Mouse (Mus musculus) mouse trophoblast stem cell (cell line): ENCODE results near the gene Arpc5l.

Experiments
- in situ Hi-C, 2 experiments: fragments of 300-500 bp; cut with MseI, MboI; formaldehyde crosslinking; loops; 2 replicates in 1 of 2; 3 replicates in 1 of 2; pipeline ENCODE4 v1.15.1; 2025

Arpc5l gene

GRCm38 (mm10) chr2:39004880-39005435, at the start of gene Arpc5l:
Gene Arpc5l (plus strand): TSS chr2:39005348.
- in situ Hi-C loops = no loop called here

- in situ Hi-C loops = no loop called here
These were observed 49.1 kb upstream of the Arpc5l start for GRCm38 (mm10) chr2:38956062-38956461.

DNA sequence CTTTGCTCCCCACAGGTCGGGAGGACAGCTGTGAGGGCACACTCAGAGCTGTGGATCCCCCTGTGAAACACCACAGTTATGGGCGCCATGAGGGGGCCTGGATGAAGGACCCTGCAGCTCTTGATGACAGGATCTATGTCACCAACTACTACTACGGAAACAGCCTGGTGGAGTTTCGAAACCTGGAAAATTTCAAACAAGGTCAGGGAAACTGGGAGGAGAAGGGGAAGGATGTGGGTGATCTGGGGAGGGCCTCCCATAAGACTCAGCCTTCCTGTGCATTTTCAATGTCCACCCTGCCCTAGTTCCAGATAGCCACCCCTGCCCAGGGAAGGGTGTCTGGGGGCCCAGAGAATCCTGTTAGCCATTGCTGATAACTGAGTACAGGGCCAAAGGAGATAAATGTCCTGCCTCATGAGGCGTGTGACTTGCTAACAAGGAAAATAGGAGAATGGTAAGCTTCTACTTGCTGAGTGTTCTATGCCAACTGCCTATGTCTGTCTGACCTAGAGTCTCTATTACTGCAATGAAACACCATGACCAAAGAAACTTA, 47.4 kb upstream of the Arpc5l start:
- in situ Hi-C loops = no loop called here

- in situ Hi-C loops = no loop called here
These were observed 41.0 kb upstream of the Arpc5l start for GRCm38 (mm10) chr2:38964198-38964597.

DNA sequence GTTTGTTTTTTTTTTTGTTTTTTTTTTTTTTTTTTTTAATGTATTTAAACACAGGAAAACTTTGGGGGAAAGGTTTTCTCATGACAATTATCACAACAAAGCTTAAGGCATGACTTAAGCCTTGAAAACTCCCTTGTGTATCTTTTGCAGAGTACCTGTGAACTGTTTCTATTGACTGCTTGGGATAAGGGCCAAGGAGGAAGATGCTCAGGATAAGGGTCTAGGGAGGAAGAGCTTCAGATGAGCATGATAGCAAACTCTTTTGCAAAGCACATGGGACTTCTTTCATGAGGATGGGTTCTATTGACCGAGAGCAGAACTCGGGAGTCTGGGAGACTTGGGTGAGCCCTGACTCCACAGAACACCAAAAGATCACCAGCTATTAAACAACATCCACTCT, 35.5 kb upstream of the Arpc5l start:
- in situ Hi-C loops = no loop called here

- in situ Hi-C loops = no loop called here
These were observed 35.1 kb upstream of the Arpc5l start for GRCm38 (mm10) chr2:38970057-38970456.

DNA sequence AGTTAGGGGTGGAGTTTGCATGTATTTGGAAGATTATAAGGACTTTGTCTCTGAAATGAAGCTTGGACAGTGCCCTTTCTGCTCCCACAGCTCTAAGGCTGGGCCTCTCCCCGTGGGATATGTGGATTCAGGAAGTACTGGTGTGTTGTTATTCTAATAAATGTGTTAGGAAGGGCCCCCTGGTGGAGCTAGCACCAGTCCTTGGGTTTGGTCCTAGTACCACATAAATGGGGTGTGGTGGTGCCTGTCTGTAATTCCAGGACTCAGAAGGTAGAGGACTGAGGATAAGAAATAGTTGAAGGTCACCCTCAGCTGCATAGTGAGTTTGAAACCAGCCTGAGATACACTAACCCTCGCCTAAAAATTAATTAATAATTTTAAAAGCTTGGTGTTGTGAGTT, 31.9 kb upstream of the Arpc5l start:
- in situ Hi-C loops = no loop called here

- in situ Hi-C loops = no loop called here
These were observed 31.4 kb upstream of the Arpc5l start for GRCm38 (mm10) chr2:38973701-38974100.

GRCm38 (mm10) chr2:38974171-38974570, 31.0 kb upstream of the Arpc5l start:
- in situ Hi-C loops = no loop called here

DNA sequence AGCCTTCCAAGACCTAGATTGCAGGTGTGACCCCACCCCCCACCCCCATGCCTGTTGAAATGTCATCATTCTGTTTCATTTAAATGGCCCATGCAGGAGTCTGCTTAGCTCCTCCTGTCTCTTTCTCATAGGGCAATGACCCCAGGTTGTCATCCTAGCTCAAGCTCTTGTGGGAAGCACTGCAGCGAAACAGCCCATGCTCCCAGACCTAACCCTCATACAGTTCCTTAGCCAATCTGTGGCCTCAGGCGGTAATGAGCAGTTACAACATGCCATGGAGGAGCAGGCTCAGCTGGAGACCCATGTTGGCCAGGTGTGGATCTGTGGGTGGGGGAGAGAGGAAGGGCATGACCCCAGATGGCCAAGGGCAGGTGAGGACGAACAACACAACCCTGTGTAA, 30.0 kb upstream of the Arpc5l start:
- in situ Hi-C loops = no loop called here

- in situ Hi-C loops = no loop called here
These were observed 29.0 kb upstream of the Arpc5l start for GRCm38 (mm10) chr2:38975941-38976805.

DNA sequence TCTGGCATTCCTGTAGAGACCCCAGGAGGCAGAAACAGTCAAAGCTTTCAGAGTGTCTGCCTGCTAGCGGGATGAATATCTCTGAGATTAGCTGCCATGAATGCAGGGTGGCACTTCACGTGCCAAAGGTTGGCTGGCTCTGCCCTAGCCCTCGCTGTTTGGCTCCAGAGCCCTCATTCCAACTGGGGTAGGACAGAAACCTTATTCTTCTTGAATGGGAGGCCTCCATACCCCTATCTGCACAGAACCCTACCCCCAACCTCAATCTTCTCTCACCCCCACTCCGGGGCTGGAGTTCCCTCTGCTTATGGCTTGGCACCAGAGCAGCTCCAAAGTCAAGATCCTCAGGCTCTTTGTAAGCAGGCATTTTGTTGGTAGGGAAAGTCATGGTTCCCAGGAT, 27.3 kb upstream of the Arpc5l start:
- in situ Hi-C loops = no loop called here

GRCm38 (mm10) chr2:38983456-38983855, 21.7 kb upstream of the Arpc5l start:
- in situ Hi-C loops = no loop called here

- in situ Hi-C loops = no loop called here
These were observed 18.6 kb upstream of the Arpc5l start for GRCm38 (mm10) chr2:38986580-38986979.

- in situ Hi-C loops = no loop called here
These were observed 17.8 kb upstream of the Arpc5l start for GRCm38 (mm10) chr2:38987371-38987770.

GRCm38 (mm10) chr2:38987803-38988510, 17.2 kb upstream of the Arpc5l start:
- in situ Hi-C loops = no loop called here

DNA sequence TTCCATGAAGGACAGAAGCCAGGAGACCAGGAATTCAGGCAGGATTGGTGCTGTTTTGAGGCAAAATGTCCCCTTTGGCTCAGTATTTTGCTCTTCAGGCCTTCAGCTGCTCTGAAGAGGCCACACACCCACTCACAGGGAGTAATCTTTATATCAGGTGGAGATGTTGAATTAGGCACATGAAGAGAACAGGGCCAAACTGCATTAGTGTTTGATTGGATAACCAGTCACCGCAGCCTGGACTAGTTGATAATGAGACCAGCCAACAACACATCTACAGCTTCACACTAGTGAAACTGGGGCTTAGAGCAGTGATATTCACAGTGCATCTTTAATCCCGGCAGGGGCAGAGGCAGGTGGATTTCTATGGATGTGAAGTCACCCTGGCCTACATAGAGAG, 16.2 kb upstream of the Arpc5l start:
- in situ Hi-C loops = no loop called here

DNA sequence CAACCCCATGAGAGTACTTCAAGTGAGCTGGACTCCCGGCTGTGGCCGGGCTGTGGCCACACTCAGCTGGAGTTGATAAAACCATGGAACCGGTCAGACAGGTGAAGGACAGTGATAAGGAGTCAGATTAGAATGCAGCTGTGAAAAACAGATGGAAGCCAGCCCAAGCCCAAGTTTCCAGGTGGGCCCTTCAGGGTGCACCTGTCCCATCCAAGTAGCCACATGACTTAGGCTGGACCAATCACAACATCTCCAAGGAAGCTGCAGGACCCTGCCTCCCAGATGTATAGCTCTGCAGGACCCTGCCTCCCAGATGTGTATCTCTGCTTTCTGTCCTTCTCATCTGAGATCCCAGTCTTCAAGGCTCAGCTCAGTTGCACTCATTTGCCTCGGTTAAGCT, 13.1 kb upstream of the Arpc5l start:
- in situ Hi-C loops = no loop called here

GRCm38 (mm10) chr2:38992452-38992851, 12.7 kb upstream of the Arpc5l start:
- in situ Hi-C loops = no loop called here

- in situ Hi-C loops = loop anchor here (5.0 kb wide), 1 partner anchor 70 kb away; the partner anchor contains the start of gene Nr6a1 (in 2 of the 2)
These were observed 7.5 kb upstream of the Arpc5l start, which contains the start of gene Wdr38 for GRCm38 (mm10) chr2:38997386-38998374. Gene Wdr38 (plus strand): TSS chr2:38997476.

DNA sequence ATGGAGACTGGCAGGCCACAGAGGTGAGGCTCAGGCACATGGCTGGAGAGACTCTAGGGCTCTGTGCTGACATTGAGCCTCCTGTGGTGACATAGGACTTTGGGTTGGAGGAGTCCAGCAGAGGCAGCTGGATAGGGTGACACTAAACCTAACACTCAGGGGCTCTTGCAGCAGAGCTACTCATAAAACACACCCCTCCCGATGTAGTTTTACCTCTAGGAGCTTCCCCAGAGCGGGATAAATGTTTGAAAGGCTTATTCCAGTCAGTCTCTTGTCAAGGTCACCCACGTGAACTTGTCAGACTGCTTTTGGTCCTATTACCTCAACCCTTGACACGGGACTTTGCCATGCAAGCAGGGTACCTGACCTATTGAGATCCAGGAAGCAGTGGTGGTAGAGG, 5.8 kb upstream of the Arpc5l start:
- in situ Hi-C loops = loop anchor here (5.0 kb wide), 1 partner anchor 72 kb away; the partner anchor contains the start of gene Nr6a1 (in 2 of the 2)
